Mouse (Mus musculus) left cerebral cortex, adult 11 months (tissue): ENCODE results near the gene Astn2.

Experiments
- DNase-seq: peaks from one replicate; pipeline ENCODE4 v3.0.0; 2022; ENCODE audit warnings: low spot score

The Astn2 gene

GRCm38 (mm10) chr4:65545582-65545981 lies 858.8 kb downstream of the Astn2 start:
- no peak for DNase-seq

- DNase-seq = no peak
These were observed 872.2 kb downstream of the Astn2 start for GRCm38 (mm10) chr4:65532071-65532736.

- DNase-seq = no peak
These were observed 872.8 kb downstream of the Astn2 start for GRCm38 (mm10) chr4:65531621-65532020.

- DNase-seq = no peak
These were observed 873.5 kb downstream of the Astn2 start for GRCm38 (mm10) chr4:65530901-65531300.

- DNase-seq = no peak
These were observed 896.3 kb downstream of the Astn2 start for GRCm38 (mm10) chr4:65508101-65508500.

- DNase-seq = no peak
These were observed 897.5 kb downstream of the Astn2 start for GRCm38 (mm10) chr4:65506870-65507269.

- peak; percentile 75 for DNase-seq
These were observed 908.0 kb downstream of the Astn2 start for GRCm38 (mm10) chr4:65496463-65496834.

- no peak for DNase-seq
These were observed 908.5 kb downstream of the Astn2 start for GRCm38 (mm10) chr4:65495705-65496462.

- DNase-seq = no peak
These were observed 912.9 kb downstream of the Astn2 start for GRCm38 (mm10) chr4:65491541-65491940.

- no peak for DNase-seq
These were observed 914.7 kb downstream of the Astn2 start for GRCm38 (mm10) chr4:65489711-65490110.

GRCm38 (mm10) chr4:65481632-65482031 lies 922.8 kb downstream of the Astn2 start:
- no peak for DNase-seq

- peak; percentile 14 for DNase-seq
These were observed 927.3 kb downstream of the Astn2 start for GRCm38 (mm10) chr4:65477106-65477505.

- no peak for DNase-seq
These were observed 928.4 kb downstream of the Astn2 start for GRCm38 (mm10) chr4:65475925-65476560.

GRCm38 (mm10) chr4:65473141-65473540 lies 931.3 kb downstream of the Astn2 start:
- no peak for DNase-seq

- DNase-seq = no peak
These were observed 955.2 kb downstream of the Astn2 start for GRCm38 (mm10) chr4:65449171-65449570.

- no peak for DNase-seq
These were observed 962.7 kb downstream of the Astn2 start for GRCm38 (mm10) chr4:65441746-65442145.

GRCm38 (mm10) chr4:65430804-65431203 lies 973.6 kb downstream of the Astn2 start:
- no peak for DNase-seq

- DNase-seq = no peak
These were observed 976.9 kb downstream of the Astn2 start for GRCm38 (mm10) chr4:65427480-65427879.

- no peak for DNase-seq
These were observed 978.0 kb downstream of the Astn2 start for GRCm38 (mm10) chr4:65426437-65426836.

- DNase-seq = no peak
These were observed 981.3 kb downstream of the Astn2 start for GRCm38 (mm10) chr4:65423068-65423625.

- no peak for DNase-seq
These were observed 983.1 kb downstream of the Astn2 start for GRCm38 (mm10) chr4:65421272-65421671.

- no peak for DNase-seq
These were observed 983.9 kb downstream of the Astn2 start for GRCm38 (mm10) chr4:65420511-65420931.

GRCm38 (mm10) chr4:65415507-65415906 lies 988.9 kb downstream of the Astn2 start:
- DNase-seq = no peak
